Mouse (Mus musculus): Measurements from ENCODE around the gene Neurl1a.

DNA sequence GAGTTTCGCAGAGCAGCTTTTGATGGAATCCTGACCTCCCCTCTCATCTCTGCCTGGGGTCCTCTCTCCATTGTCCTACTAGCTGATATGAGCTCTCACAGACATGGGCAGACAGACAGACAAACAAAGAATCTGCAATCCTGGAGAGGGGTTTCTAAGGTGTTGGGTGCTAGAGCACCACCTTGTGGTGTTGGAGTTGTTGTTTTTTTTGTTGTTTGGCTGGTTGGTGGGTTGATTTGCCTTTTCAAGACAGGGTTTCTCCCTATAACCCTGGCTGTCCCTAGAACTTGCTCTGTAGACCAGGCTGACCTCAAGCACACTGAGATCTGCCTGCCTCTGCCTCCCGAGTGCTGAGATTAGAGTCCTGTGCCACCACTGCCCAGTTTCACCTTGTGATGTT lies 3.1 kb upstream of the Neurl1a start:
- no peak for TF ChIP-seq GATA1 (IDR thresholded peaks at IDR 0.05; ENCODE audit: borderline replicate concordance, low read length)
- TF ChIP-seq FLI1 (IDR thresholded peaks at IDR 0.05; ENCODE audit: low read length), result no peak

Measured in megakaryocyte, embryonic 14.5 days (primary cell).